ENCODE assay signal across 8 mouse cellular contexts in the genomic region with DNA sequence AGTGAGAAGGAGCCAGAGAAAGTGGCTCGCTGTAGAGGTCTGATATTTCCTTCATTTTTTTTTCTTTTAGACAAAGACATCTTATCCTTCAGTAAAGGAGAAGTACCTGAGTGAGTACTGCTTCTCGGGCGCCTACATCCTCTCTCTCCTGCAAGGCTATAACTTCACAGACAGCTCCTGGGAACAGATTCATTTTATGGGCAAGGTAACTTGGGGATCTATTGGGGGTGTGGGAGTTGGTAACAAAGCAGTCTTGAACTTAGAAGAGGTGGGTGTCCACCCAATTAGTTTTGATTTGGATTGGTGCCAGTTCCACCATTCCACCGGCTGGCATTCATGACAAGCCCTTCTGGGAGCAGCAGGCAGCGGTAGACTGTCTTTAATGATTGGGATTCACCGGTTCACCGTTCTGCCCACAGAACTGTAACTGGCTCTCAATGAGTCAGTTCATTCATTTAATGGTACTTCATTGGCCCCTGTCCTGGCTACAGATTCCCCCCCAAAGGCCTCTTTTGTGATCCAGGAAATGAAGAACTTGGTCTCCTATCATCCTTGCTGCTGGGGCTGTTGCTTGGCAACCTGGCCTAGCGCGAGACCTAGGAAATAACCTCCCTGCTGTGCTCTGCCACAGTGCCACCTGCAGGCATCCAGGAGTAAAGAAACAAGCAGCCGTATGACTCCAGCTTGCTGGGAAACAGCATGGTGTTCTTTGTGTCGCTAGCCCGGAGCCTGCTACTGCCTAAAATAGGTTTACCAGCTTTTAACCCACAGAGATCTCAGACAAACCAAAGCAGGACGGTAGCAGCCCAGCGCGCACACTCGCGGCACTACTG. TPM values are rescaled to one million over a fixed set of nuclear protein-coding genes. Genes with fewer than 3 reads are reported as not detected.
DNase-seq lines count a peak whose midpoint lies in the region; ATAC-seq and TF ChIP-seq lines count a peak whose summit lies in the region.

No protein-coding gene starts in this region.

- no peak for TF ChIP-seq EP300 in stomach, postnatal 0 days (optimal IDR thresholded peaks at IDR 0.05)

- no peaks in the 10 kb centered on the region for H3K79me2 ChIP-seq in liver, adult 2 months (ENCODE audit: control insufficient read depth, insufficient read depth, low read length)

- peak overlapping the region; percentile 54; the same call in 1 of the 2 replicates for H3K9ac ChIP-seq in heart, embryonic 13.5 days
- H3K9ac ChIP-seq in kidney, embryonic 16.5 days (replicated peaks; ENCODE audit: low read length), result peak overlapping the region; percentile 64
- H3K9ac ChIP-seq in liver, adult 2 months (ENCODE audit: low read depth, low read length), result no peak overlapping the region
- H3K9ac ChIP-seq in stomach, postnatal 0 days (ENCODE audit: low read length), result no peak overlapping the region

- peak; percentile 89 for ATAC-seq in CD4-positive, CD25-positive, alpha-beta regulatory T cell, adult 4 months
- peak; percentile 25; the same call in 1 of the 2 replicates for ATAC-seq in heart, embryonic 13.5 days (ENCODE audit: extremely low read depth, insufficient number of reproducible peaks, low FRiP score, low TSS enrichment)
- peak; percentile 75 for ATAC-seq in kidney, embryonic 16.5 days (ENCODE audit: low FRiP score, low TSS enrichment)
- peak; percentile 85 for ATAC-seq in stomach, postnatal 0 days (ENCODE audit: low FRiP score, low TSS enrichment)

- no peaks in the 10 kb centered on the region for H3K36me3 ChIP-seq in heart, embryonic 13.5 days
- H3K36me3 ChIP-seq in kidney, embryonic 16.5 days (ENCODE audit: insufficient read depth, low read length), result no peaks in the 10 kb centered on the region
- no peaks in the 10 kb centered on the region for H3K36me3 ChIP-seq in liver, adult 2 months (ENCODE audit: control insufficient read depth, insufficient read depth, low read length)
- H3K36me3 ChIP-seq in stomach, postnatal 0 days (ENCODE audit: control insufficient read depth, insufficient read depth, low read length), result no peaks in the 10 kb centered on the region

- H3K4me2 ChIP-seq in heart, embryonic 13.5 days, result peak overlapping the region; percentile 62
- H3K4me2 ChIP-seq in kidney, embryonic 16.5 days (replicated peaks; ENCODE audit: low read depth, low read length), result peak overlapping the region; percentile 43
- H3K4me2 ChIP-seq in stomach, postnatal 0 days (replicated peaks; ENCODE audit: low read depth), result 0 out of 2 replicates have a peak overlapping the region, but pooled peaks have one; percentile 27

- peak overlapping the region; percentile 30 for H3K4me3 ChIP-seq in heart, embryonic 13.5 days
- H3K4me3 ChIP-seq in kidney, embryonic 16.5 days (ENCODE audit: low read length), result peak overlapping the region; percentile 18
- no peak overlapping the region for H3K4me3 ChIP-seq in liver, adult 2 months (ENCODE audit: insufficient read depth, low read depth, low read length)
- no peak overlapping the region for H3K4me3 ChIP-seq in stomach, postnatal 0 days (ENCODE audit: low read depth, low read length)

- H3K27me3 ChIP-seq in heart, embryonic 13.5 days (replicated peaks), result no peaks in the 10 kb centered on the region
- H3K27me3 ChIP-seq in kidney, embryonic 16.5 days (ENCODE audit: insufficient read depth, low read length), result no peaks in the 10 kb centered on the region
- no peaks in the 10 kb centered on the region for H3K27me3 ChIP-seq in liver, adult 2 months (ENCODE audit: control insufficient read depth, insufficient read depth, low read length)
- H3K27me3 ChIP-seq in stomach, postnatal 0 days (ENCODE audit: control insufficient read depth, insufficient read depth, low read length), result no peaks in the 10 kb centered on the region

- H3K4me1 ChIP-seq in heart, embryonic 13.5 days, result peaks cover 6% of the 10 kb centered on the region; the same call in 1 of the 2 replicates
- H3K4me1 ChIP-seq in kidney, embryonic 16.5 days (ENCODE audit: insufficient read depth, low read length), result no peaks in the 10 kb centered on the region
- H3K4me1 ChIP-seq in liver, adult 2 months (ENCODE audit: control insufficient read depth, insufficient read depth, low read length), result no peaks in the 10 kb centered on the region
- H3K4me1 ChIP-seq in stomach, postnatal 0 days (replicated peaks; ENCODE audit: control insufficient read depth, insufficient read depth), result no peaks in the 10 kb centered on the region

- no peaks in the 10 kb centered on the region for H3K9me3 ChIP-seq in heart, embryonic 13.5 days
- no peaks in the 10 kb centered on the region for H3K9me3 ChIP-seq in kidney, embryonic 16.5 days (ENCODE audit: low read length)
- H3K9me3 ChIP-seq in stomach, postnatal 0 days (ENCODE audit: control insufficient read depth, low read length), result no peaks in the 10 kb centered on the region

- no peak for TF ChIP-seq POLR2A in liver, adult 2 months (IDR thresholded peaks at IDR 0.05; ENCODE audit: extremely low read depth, insufficient read depth, low read length)

- H3K27ac ChIP-seq in heart, embryonic 13.5 days (replicated peaks), result no peak overlapping the region
- H3K27ac ChIP-seq in kidney, embryonic 16.5 days (ENCODE audit: low read length), result no peak overlapping the region
- no peak overlapping the region for H3K27ac ChIP-seq in liver, adult 2 months (replicated peaks; ENCODE audit: insufficient read depth, low read depth, low read length)
- no peak overlapping the region for H3K27ac ChIP-seq in stomach, postnatal 0 days (replicated peaks)

- WGBS in heart, embryonic 13.5 days, result 25% methylated on average over 17 of the region's 17 CpGs
- WGBS in kidney, embryonic 16.5 days, result 28% methylated on average over 17 of the region's 17 CpGs
- 42% methylated on average over 17 of the region's 17 CpGs for WGBS in liver, adult 2 months
- 28% methylated on average over 17 of the region's 17 CpGs for WGBS in stomach, postnatal 0 days

- peak; percentile 87 for TF ChIP-seq CTCF in liver, adult 2 months (IDR thresholded peaks at IDR 0.05; ENCODE audit: low read depth, low read length)
- peak; percentile 92 for TF ChIP-seq CTCF in stomach, postnatal 0 days (IDR thresholded peaks at IDR 0.05; ENCODE audit: low read depth)

- peak; percentile 85 for DNase-seq in brain, embryonic 18.5 days (ENCODE audit: low read depth, low spot score)
- peak; percentile 68 for DNase-seq in fibroblast of lung, adult 2 months (ENCODE audit: low read depth)
- DNase-seq in liver, adult 2 months (ENCODE audit: extremely low read depth, low read depth, low spot score), result peak; percentile 47
- DNase-seq in natural killer cell, adult 2 months (ENCODE audit: low spot score in 2 of 2), result peak; percentile 5 to 42
- DNase-seq in stomach, postnatal 0 days (ENCODE audit: low spot score), result peak; percentile 83

RNA-seq across cellular contexts. Expression of a gene that starts 11.7 kb away (rescaled TPM):
- under 1 TPM; 0.47 to 0.93 TPM for polyA plus RNA-seq in CD4-positive, CD25-positive, alpha-beta regulatory T cell, adult 4 months (2017; shearing (Covaris generic))
- 0.05 TPM in 1 of 2 replicates, not detected in the other for polyA plus RNA-seq in heart, embryonic 13.5 days (2015; fragmentation: Nextera tagmentation; extraction: Ambion mirVana)
- 0.04 TPM in 1 of 2 replicates, not detected in the other for polyA plus RNA-seq in kidney, embryonic 16.5 days (2015; fragmentation: Nextera tagmentation; extraction: Ambion mirVana)
- 0.09 TPM in 1 of 2 replicates, not detected in the other for total RNA-seq in liver, adult 2 months (2014; rRNA removed)
- polyA plus RNA-seq in liver, adult 2 months (2012; rRNA removed), result not detected in 2 replicates
- 0.12 and 0.21 TPM in 2 replicates for polyA plus RNA-seq in stomach, postnatal 0 days (2015; fragmentation: Nextera tagmentation; extraction: Ambion mirVana)

Comparison
In these comparisons a context has a peak if more than half of its experiments do, and no peak if none do; other contexts are left out.
1. ATAC-seq: peak in every context shown above with its lines; median percentile 89 in CD4-positive, CD25-positive, alpha-beta regulatory T cell, adult 4 months; 85 in stomach, postnatal 0 days; 75 in kidney, embryonic 16.5 days; 25 in heart, embryonic 13.5 days.
2. DNase-seq: peak in every context shown above with its lines; median percentile 85 in brain, embryonic 18.5 days; 83 in stomach, postnatal 0 days; 68 in fibroblast of lung, adult 2 months; 47 in liver, adult 2 months; 24 in natural killer cell, adult 2 months.
3. H3K4me3 ChIP-seq: peak in heart, embryonic 13.5 days (single experiment) and kidney, embryonic 16.5 days (single experiment); none in liver, adult 2 months (single experiment) and stomach, postnatal 0 days (single experiment).
4. H3K9ac ChIP-seq: peak in heart, embryonic 13.5 days (single experiment) and kidney, embryonic 16.5 days (single experiment); none in liver, adult 2 months (single experiment) and stomach, postnatal 0 days (single experiment).
5. Peak in every context shown above with its lines, with median percentiles within 50 percentile points of each other: H3K4me2 ChIP-seq.